Mouse (Mus musculus) heart, adult 2 months (tissue): ENCODE results near the gene Gpr157.

Experiments used
- CTCF ChIP-seq: fragments of 200-600 bp; IDR thresholded peaks from 2 replicates; pipeline ENCODE4 v1.8.1; 2022; ENCODE audit warnings: antibody characterized with exemption, mild to moderate bottlenecking, moderate library complexity
- EP300 ChIP-seq: fragments of 200-500 bp; IDR thresholded peaks from 2 replicates; pipeline ENCODE4 v1.6.1; 2011; ENCODE audit warnings: low read depth, low read length, control low read depth; ENCODE audit not compliant: insufficient read depth
- POLR2A ChIP-seq: fragments of 200-500 bp; IDR thresholded peaks from 2 replicates; pipeline ENCODE4 v1.6.1; 2011; ENCODE audit warnings: mild to moderate bottlenecking, low read depth, low read length, control low read depth; ENCODE audit not compliant: insufficient read depth

DNA sequence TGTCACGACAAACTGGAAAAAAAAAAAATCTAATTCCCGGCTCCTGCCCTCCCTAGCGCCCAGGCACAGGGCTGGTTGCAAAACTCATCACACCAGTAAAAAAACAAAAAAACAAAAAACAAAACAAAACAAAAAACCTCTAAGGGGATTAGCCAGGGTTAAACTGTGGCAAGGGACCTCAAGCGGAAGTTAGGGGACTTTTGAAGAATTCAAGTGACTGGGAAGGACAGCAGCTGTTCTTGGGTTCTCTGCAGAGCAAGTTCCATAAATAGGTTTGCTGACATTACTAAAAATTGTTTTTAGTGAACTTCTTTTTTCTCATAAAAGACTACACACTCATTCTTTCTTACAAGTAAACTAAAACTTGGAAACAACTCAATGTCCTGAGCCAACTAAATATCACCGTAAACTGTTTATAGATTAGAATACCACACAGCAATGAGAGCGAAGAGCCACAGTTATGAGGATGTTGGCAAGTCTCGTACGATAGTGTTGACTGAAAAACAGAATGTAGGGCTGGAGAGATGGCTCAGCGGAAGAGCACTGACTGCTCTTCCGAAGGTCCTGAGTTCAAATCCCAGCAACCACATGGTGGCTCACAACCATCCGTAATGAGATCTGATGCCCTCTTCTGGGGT is 6.7 kb upstream of the Gpr157 start:
- TF ChIP-seq POLR2A (no peak), CTCF (no peak), EP300 (no peak)
